Mouse (Mus musculus) kidney, adult 2 months (tissue): ENCODE results near the gene Cyp4f16. TPM values are rescaled to one million over a fixed set of nuclear protein-coding genes. Genes with fewer than 3 reads are reported as not detected.
"Not testable (repeated sequence)": the region's sequence is repeated elsewhere in the genome, so short reads cannot be mapped to it uniquely, and the experiment has no call there.

Experiments
- DNase-seq: peaks from one replicate; pipeline ENCODE4 v3.0.0; 2021
- H3K27ac ChIP-seq: fragments of 200-500 bp; 2 replicates; pipeline ENCODE4 v1.5.1; 2012; ENCODE audit warnings: low read depth, low read length, control low read depth, inconsistent platforms; ENCODE audit not compliant: insufficient read depth
- H3K27me3 ChIP-seq: fragments of 200-500 bp; replicated peaks from 2 replicates; pipeline ENCODE4 v1.6.1; 2012; ENCODE audit warnings: mild to moderate bottlenecking, moderate library complexity, low read length, inconsistent platforms; ENCODE audit not compliant: control insufficient read depth, insufficient read depth
- H3K36me3 ChIP-seq: fragments of 200-500 bp; 2 replicates; pipeline ENCODE4 v1.6.1; 2012; ENCODE audit warnings: mild to moderate bottlenecking, moderate library complexity, low read length, inconsistent platforms; ENCODE audit not compliant: control insufficient read depth, insufficient read depth
- H3K4me1 ChIP-seq: fragments of 200-500 bp; 2 replicates; pipeline ENCODE4 v1.6.1; 2011; ENCODE audit warnings: low read length; ENCODE audit not compliant: control insufficient read depth, insufficient read depth
- H3K4me3 ChIP-seq: fragments of 200-500 bp; 2 replicates; pipeline ENCODE4 v1.5.1; 2011; ENCODE audit warnings: mild to moderate bottlenecking, low read depth, low read length, control low read depth; ENCODE audit not compliant: insufficient read depth
- CTCF ChIP-seq: fragments of 200-500 bp; conservative IDR thresholded peaks from 2 replicates; pipeline ENCODE4 v1.5.1; 2011; ENCODE audit warnings: low read depth, mild to moderate bottlenecking, control low read depth, low read length, moderate library complexity, mixed read lengths; ENCODE audit not compliant: insufficient read depth, insufficient read length
- POLR2A ChIP-seq: fragments of 200-500 bp; IDR thresholded peaks from one replicate; pipeline ENCODE4 v1.6.1; 2011; ENCODE audit warnings: low read depth, low read length, control low read depth
- WGBS: fragments of 180-500 bp; shearing (Covaris S2); methylation state at CpG from one replicate; pipeline ENCODE4 v1.1.7; 2018; 5-methylcytosine and 5-hydroxymethylcytosine counted together
- polyA plus RNA-seq: library from polyadenylated mRNA; depleted of rRNA; stranded (reverse); fragments of >200 nt; gene quantifications from 2 replicates; pipeline ENCODE4 v1.2.3, GENCODE M21; 2012; rRNA removed

The Cyp4f16 gene
- polyA plus RNA-seq, 1 experiment, result 14.3 TPM

DNA sequence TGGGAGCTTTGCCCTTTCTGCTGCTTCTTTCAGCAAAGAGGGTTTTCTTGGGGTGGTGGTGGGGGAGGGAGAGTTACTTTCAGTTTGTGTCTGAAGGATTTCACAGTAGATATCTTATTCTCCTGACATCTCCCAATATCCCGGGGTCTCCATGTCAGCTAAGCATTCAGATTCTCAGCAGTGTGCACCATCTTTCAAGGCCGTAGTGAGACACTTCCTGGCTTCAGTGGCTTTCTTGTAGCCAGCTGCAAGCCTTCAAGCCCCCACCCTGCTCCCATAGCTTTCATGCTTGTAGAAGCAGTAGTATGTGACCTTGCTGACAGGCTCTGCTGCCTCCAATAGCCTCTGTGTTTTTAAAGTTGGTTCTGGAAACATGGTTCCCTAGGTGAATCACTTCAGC lies 36.9 kb downstream of the Cyp4f16 start:
- H3K36me3 ChIP-seq, H3K27ac ChIP-seq, H3K27me3 ChIP-seq, DNase-seq, H3K4me3 ChIP-seq, H3K4me1 ChIP-seq: not testable (repeated sequence)
- WGBS, result 38% methylated on average over 2 of the region's 2 CpGs

DNA sequence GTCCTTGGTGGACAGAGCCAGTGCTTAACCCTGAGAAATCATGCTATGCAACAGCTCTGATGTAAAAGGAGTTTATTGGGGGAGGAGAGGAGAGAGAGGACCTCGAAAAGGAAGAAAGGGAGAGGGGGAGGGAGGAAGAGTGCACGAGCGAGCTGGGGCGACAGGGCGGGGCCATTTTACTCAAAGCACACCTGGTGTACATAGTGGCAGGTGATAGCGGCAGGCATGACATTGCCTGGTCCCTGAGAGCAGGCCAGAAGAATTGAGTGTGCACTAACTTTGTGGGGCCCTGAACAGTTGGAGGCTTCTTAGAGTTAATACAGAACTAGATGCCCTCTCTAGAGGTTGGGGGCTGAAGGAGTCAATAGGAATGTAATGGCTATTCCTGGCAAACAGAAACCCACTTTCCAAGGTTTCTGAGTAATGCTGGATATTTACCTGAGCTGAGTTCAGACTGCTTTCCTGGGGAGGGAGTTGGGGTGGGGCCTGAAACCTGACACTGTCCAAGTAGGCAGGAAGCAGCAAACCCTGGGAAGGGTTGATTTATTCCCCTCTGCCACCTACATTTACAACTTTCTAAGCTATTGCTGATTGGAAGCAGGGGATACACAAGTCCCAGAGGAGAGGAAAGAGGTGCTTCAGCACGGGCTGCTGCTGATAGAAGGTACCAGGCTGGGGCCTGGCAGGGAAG lies 41.3 kb downstream of the Cyp4f16 start:
- WGBS, result 42% methylated on average over 7 of the region's 7 CpGs
- Histone ChIP-seq H3K27me3 (no peaks in the 10 kb centered on the region), H3K27ac (no peak overlapping the region), H3K36me3 (no peaks in the 10 kb centered on the region), H3K4me1 (no peaks in the 10 kb centered on the region), H3K4me3 (no peak overlapping the region)
- TF ChIP-seq CTCF, result no peak
- TF ChIP-seq POLR2A, result no peak
- no peak for DNase-seq

DNA sequence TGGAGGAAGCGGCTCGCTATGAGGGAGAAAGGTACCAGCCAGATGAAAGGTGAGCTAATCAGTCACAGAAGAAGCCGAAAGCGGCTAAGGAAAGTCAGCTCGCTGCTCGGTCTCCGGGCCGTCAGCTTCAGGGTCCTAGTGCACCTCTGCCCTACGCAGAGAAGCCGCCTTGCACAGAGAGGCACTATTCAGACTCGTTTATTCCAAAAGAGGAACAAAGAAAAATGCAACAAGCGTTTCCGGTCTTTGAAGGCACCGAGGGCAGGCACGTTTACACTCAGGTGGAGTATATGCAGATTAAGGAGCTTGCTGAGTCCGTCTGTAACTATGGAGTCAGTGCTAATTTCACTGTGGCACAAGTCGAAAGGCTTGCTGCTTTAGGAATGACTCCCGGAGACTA lies 60.1 kb downstream of the Cyp4f16 start:
- TF ChIP-seq POLR2A (no peak), CTCF (no peak)
- WGBS, result 89% methylated on average over 18 of the region's 18 CpGs
- H3K27ac ChIP-seq, result no peak overlapping the region

More for the DNA sequence above, 60.1 kb downstream of the Cyp4f16 start:
- Histone ChIP-seq H3K4me3 (no peak overlapping the region), H3K27me3 (no peaks in the 10 kb centered on the region), H3K36me3 (no peaks in the 10 kb centered on the region), H3K4me1 (no peaks in the 10 kb centered on the region)
- DNase-seq, result no peak

Other genes with a start within 250 kb of the Cyp4f16 start
- gene Akap8, start 215.3 kb upstream of the Cyp4f16 start, polyA plus RNA-seq, result 36.9 and 48.0 TPM in 2 replicates
- 71.5 and 96.4 TPM in 2 replicates for gene Akap8l, start 186.0 kb upstream of the Cyp4f16 start, polyA plus RNA-seq
- gene Wiz, start 147.1 kb upstream of the Cyp4f16 start, polyA plus RNA-seq, result 30.9 and 34.6 TPM in 2 replicates
- gene Rasal3, start 133.0 kb upstream of the Cyp4f16 start, polyA plus RNA-seq, result 1.2 and 8.7 TPM in 2 replicates
- gene Pglyrp2, start 112.4 kb upstream of the Cyp4f16 start, polyA plus RNA-seq, result 0.64 and 3.5 TPM in 2 replicates
- 0.39 and 1.0 TPM in 2 replicates for gene Cyp4f39, start 83.8 kb upstream of the Cyp4f16 start, polyA plus RNA-seq
- 16.2 and 18.1 TPM in 2 replicates for gene Cyp4f17, start 30.5 kb upstream of the Cyp4f16 start, polyA plus RNA-seq
- gene Cyp4f37, start 84.8 kb downstream of the Cyp4f16 start, polyA plus RNA-seq, result 0.08 TPM in 1 of 2 replicates, not detected in the other
- not detected in 2 replicates for gene Cyp4f40, start 122.3 kb downstream of the Cyp4f16 start, polyA plus RNA-seq
- gene Cyp4f15, start 149.1 kb downstream of the Cyp4f16 start, polyA plus RNA-seq, result 0.11 and 0.69 TPM in 2 replicates